ENCODE assay signal across 8 mouse cellular contexts in the genomic region with DNA sequence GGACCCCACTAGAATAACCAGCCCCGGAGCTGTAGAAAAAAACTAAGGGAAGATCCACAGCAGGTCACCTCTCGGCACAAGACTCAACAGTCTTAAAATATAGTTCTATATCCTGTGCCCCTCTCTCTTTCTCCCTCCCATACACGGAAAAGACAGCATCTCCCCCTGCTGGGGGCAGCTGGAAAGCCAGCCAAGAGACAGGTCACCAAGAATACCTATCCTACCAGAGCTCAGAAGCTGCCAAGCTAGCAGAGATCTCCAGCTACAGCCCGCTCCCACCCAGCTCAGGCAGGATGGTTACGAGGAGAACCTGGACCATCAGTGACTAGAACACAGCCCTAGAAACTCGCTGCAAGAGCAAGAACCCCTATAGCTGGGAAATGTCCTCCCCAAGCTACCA. TPM values are rescaled to one million over a fixed set of nuclear protein-coding genes. Genes with fewer than 3 reads are reported as not detected.
A peak's percentile ranks its signal among the peaks of the same experiment; 100 is the strongest.
DNase-seq lines count a peak whose midpoint lies in the region; ATAC-seq and TF ChIP-seq lines count a peak whose summit lies in the region.

No protein-coding gene starts in this region.

- no peaks in the 10 kb centered on the region for H3K9me3 ChIP-seq in forebrain, embryonic 13.5 days (replicated peaks)
- H3K9me3 ChIP-seq in forebrain, embryonic 16.5 days (ENCODE audit: control insufficient read depth, low read length), result no peaks in the 10 kb centered on the region
- no peaks in the 10 kb centered on the region for H3K9me3 ChIP-seq in liver, embryonic 13.5 days (replicated peaks)
- no peaks in the 10 kb centered on the region for H3K9me3 ChIP-seq in stomach, embryonic 16.5 days (replicated peaks; ENCODE audit: control insufficient read depth, low read length)

- no peaks in the 10 kb centered on the region for H3K27me3 ChIP-seq in forebrain, embryonic 13.5 days
- no peaks in the 10 kb centered on the region for H3K27me3 ChIP-seq in forebrain, embryonic 16.5 days (replicated peaks; ENCODE audit: control insufficient read depth, insufficient read depth, low read length)
- no peaks in the 10 kb centered on the region for H3K27me3 ChIP-seq in testis, adult 2 months (ENCODE audit: control insufficient read depth, insufficient read depth, low read length)
- peaks cover 37% of the 10 kb centered on the region for H3K27me3 ChIP-seq in liver, embryonic 13.5 days
- no peaks in the 10 kb centered on the region for H3K27me3 ChIP-seq in stomach, embryonic 16.5 days (ENCODE audit: control insufficient read depth, insufficient read depth, low read length)

- ATAC-seq in forebrain, embryonic 13.5 days, result no peak
- no peak for ATAC-seq in forebrain, embryonic 16.5 days
- ATAC-seq in liver, embryonic 13.5 days (ENCODE audit: low read depth), result no peak
- ATAC-seq in stomach, embryonic 16.5 days (ENCODE audit: insufficient read depth, low FRiP score), result no peak

- peaks cover 37% of the 10 kb centered on the region; the same call in 1 of the 2 replicates for H3K36me3 ChIP-seq in forebrain, embryonic 13.5 days (ENCODE audit: poor library complexity, severe bottlenecking)
- no peaks in the 10 kb centered on the region for H3K36me3 ChIP-seq in forebrain, embryonic 16.5 days (ENCODE audit: control insufficient read depth, insufficient read depth)
- no peaks in the 10 kb centered on the region for H3K36me3 ChIP-seq in testis, adult 2 months (ENCODE audit: control insufficient read depth, insufficient read depth, low read length)
- H3K36me3 ChIP-seq in liver, embryonic 13.5 days, result no peaks in the 10 kb centered on the region
- no peaks in the 10 kb centered on the region for H3K36me3 ChIP-seq in stomach, embryonic 16.5 days (ENCODE audit: control insufficient read depth, insufficient read depth, low read length)

- 47% methylated on average over 6 of the region's 6 CpGs for WGBS in forebrain, embryonic 13.5 days
- 47% methylated on average over 6 of the region's 6 CpGs for WGBS in forebrain, embryonic 16.5 days
- 14% methylated on average over 6 of the region's 6 CpGs for WGBS in liver, embryonic 13.5 days (ENCODE audit: insufficient replicate concordance)
- WGBS in stomach, embryonic 16.5 days, result 34% methylated on average over 6 of the region's 6 CpGs

- DNase-seq in testis, postnatal 14 days (ENCODE audit: low spot score), result no peak
- peak; percentile 55 for DNase-seq in forelimb bud, embryonic 11.5 days (ENCODE audit: low read depth, low spot score)
- peak; percentile 42 for DNase-seq in liver, embryonic 13.5 days
- DNase-seq in urinary bladder, postnatal 4 days (ENCODE audit: low spot score in 2 of 2), result no peak

- no peak overlapping the region for H3K4me3 ChIP-seq in forebrain, embryonic 13.5 days
- H3K4me3 ChIP-seq in forebrain, embryonic 16.5 days (replicated peaks; ENCODE audit: low read length), result no peak overlapping the region
- no peak overlapping the region for H3K4me3 ChIP-seq in testis, adult 2 months (ENCODE audit: control insufficient read depth, low read depth, low read length)
- no peak overlapping the region for H3K4me3 ChIP-seq in liver, embryonic 13.5 days (replicated peaks)
- no peak overlapping the region for H3K4me3 ChIP-seq in stomach, embryonic 16.5 days (replicated peaks; ENCODE audit: low read length)

- H3K4me1 ChIP-seq in forebrain, embryonic 13.5 days, result peaks cover 76% of the 10 kb centered on the region
- peaks cover 73% of the 10 kb centered on the region for H3K4me1 ChIP-seq in forebrain, embryonic 16.5 days (replicated peaks; ENCODE audit: control insufficient read depth, insufficient read depth, low read length)
- peaks cover 15% of the 10 kb centered on the region for H3K4me1 ChIP-seq in testis, adult 2 months (ENCODE audit: control insufficient read depth, insufficient read depth, low read length)
- H3K4me1 ChIP-seq in liver, embryonic 13.5 days (replicated peaks), result peaks cover 80% of the 10 kb centered on the region
- peaks cover 77% of the 10 kb centered on the region for H3K4me1 ChIP-seq in stomach, embryonic 16.5 days (ENCODE audit: control insufficient read depth, insufficient read depth, low read length)

- H3K27ac ChIP-seq in forebrain, embryonic 13.5 days, result no peak overlapping the region
- no peak overlapping the region for H3K27ac ChIP-seq in forebrain, embryonic 16.5 days (ENCODE audit: low read length)
- no peak overlapping the region for H3K27ac ChIP-seq in testis, adult 2 months (ENCODE audit: control insufficient read depth, insufficient read depth, low read depth, low read length)
- no peak overlapping the region for H3K27ac ChIP-seq in liver, embryonic 13.5 days
- no peak overlapping the region for H3K27ac ChIP-seq in stomach, embryonic 16.5 days (ENCODE audit: low read length)

- TF ChIP-seq CTCF in testis, adult 2 months (IDR thresholded peaks at IDR 0.05; ENCODE audit: control insufficient read depth, insufficient read depth, insufficient replicate concordance, low read depth, low read length), result peak; percentile 28; the same call in 1 of the 2 replicates

- H3K9ac ChIP-seq in forebrain, embryonic 13.5 days, result peak overlapping the region; percentile 23; the same call in 1 of the 2 replicates
- no peak overlapping the region for H3K9ac ChIP-seq in forebrain, embryonic 16.5 days (replicated peaks; ENCODE audit: low read depth, low read length)
- no peak overlapping the region; the same call in 1 of the 2 replicates for H3K9ac ChIP-seq in liver, embryonic 13.5 days
- 0 out of 2 replicates have a peak overlapping the region, but pooled peaks have one; percentile 27 for H3K9ac ChIP-seq in stomach, embryonic 16.5 days (ENCODE audit: low read length)

- TF ChIP-seq POLR2A in testis, adult 2 months (IDR thresholded peaks at IDR 0.05; ENCODE audit: control insufficient read depth, low read depth, low read length), result no peak

- no peak overlapping the region for H3K4me2 ChIP-seq in forebrain, embryonic 13.5 days
- H3K4me2 ChIP-seq in forebrain, embryonic 16.5 days (ENCODE audit: low read length), result no peak overlapping the region
- H3K4me2 ChIP-seq in liver, embryonic 13.5 days, result no peak overlapping the region
- H3K4me2 ChIP-seq in stomach, embryonic 16.5 days (ENCODE audit: low read depth, low read length), result no peak overlapping the region

RNA-seq across cellular contexts. Expression of a gene that starts 6.8 kb away (rescaled TPM):
- 88.2 TPM in 2 replicates for polyA plus RNA-seq in forebrain, embryonic 13.5 days (2015; fragmentation: Nextera tagmentation; extraction: Ambion mirVana)
- polyA plus RNA-seq in forebrain, embryonic 16.5 days (2015; fragmentation: Nextera tagmentation; extraction: Ambion mirVana), result 124 and 136 TPM in 2 replicates
- 68.9 and 84.1 TPM in 2 replicates for polyA plus RNA-seq in testis, adult 2 months (2012; rRNA removed)
- 12.8 and 12.9 TPM in 2 replicates for polyA plus RNA-seq in liver, embryonic 13.5 days (2015; fragmentation: Nextera tagmentation; extraction: Ambion mirVana)
- polyA plus RNA-seq in stomach, embryonic 16.5 days (2015; fragmentation: Nextera tagmentation; extraction: Ambion mirVana), result 60.6 and 67.4 TPM in 2 replicates

RNA-seq across cellular contexts. Expression of a gene that starts 25.5 kb away (rescaled TPM):
- 11.0 and 13.7 TPM in 2 replicates for polyA plus RNA-seq in forebrain, embryonic 13.5 days (2015; fragmentation: Nextera tagmentation; extraction: Ambion mirVana)
- 5.4 and 5.5 TPM in 2 replicates for polyA plus RNA-seq in forebrain, embryonic 16.5 days (2015; fragmentation: Nextera tagmentation; extraction: Ambion mirVana)
- 31.8 and 48.5 TPM in 2 replicates for polyA plus RNA-seq in testis, adult 2 months (2012; rRNA removed)
- 14.6 and 16.4 TPM in 2 replicates for polyA plus RNA-seq in liver, embryonic 13.5 days (2015; fragmentation: Nextera tagmentation; extraction: Ambion mirVana)
- 10.8 and 12.4 TPM in 2 replicates for polyA plus RNA-seq in stomach, embryonic 16.5 days (2015; fragmentation: Nextera tagmentation; extraction: Ambion mirVana)

RNA-seq across cellular contexts. Expression of a gene that starts 33.7 kb away (rescaled TPM):
- 21.5 and 25.6 TPM in 2 replicates for polyA plus RNA-seq in forebrain, embryonic 13.5 days (2015; fragmentation: Nextera tagmentation; extraction: Ambion mirVana)
- 21.5 and 26.2 TPM in 2 replicates for polyA plus RNA-seq in forebrain, embryonic 16.5 days (2015; fragmentation: Nextera tagmentation; extraction: Ambion mirVana)
- 416 and 434 TPM in 2 replicates for polyA plus RNA-seq in testis, adult 2 months (2012; rRNA removed)
- polyA plus RNA-seq in liver, embryonic 13.5 days (2015; fragmentation: Nextera tagmentation; extraction: Ambion mirVana), result 14.0 and 14.4 TPM in 2 replicates
- polyA plus RNA-seq in stomach, embryonic 16.5 days (2015; fragmentation: Nextera tagmentation; extraction: Ambion mirVana), result 28.0 and 28.7 TPM in 2 replicates

RNA-seq across cellular contexts. Expression of a gene that starts 38.1 kb away (rescaled TPM):
- polyA plus RNA-seq in forebrain, embryonic 13.5 days (2015; fragmentation: Nextera tagmentation; extraction: Ambion mirVana), result 155 and 158 TPM in 2 replicates
- 103 and 123 TPM in 2 replicates for polyA plus RNA-seq in forebrain, embryonic 16.5 days (2015; fragmentation: Nextera tagmentation; extraction: Ambion mirVana)
- polyA plus RNA-seq in testis, adult 2 months (2012; rRNA removed), result 41.5 and 41.8 TPM in 2 replicates
- polyA plus RNA-seq in liver, embryonic 13.5 days (2015; fragmentation: Nextera tagmentation; extraction: Ambion mirVana), result 92.6 and 95.3 TPM in 2 replicates
- polyA plus RNA-seq in stomach, embryonic 16.5 days (2015; fragmentation: Nextera tagmentation; extraction: Ambion mirVana), result 79.2 and 85.4 TPM in 2 replicates

RNA-seq across cellular contexts. Expression of a gene that starts 45.4 kb away (rescaled TPM):
- not detected in 2 replicates for polyA plus RNA-seq in forebrain, embryonic 13.5 days (2015; fragmentation: Nextera tagmentation; extraction: Ambion mirVana)
- not detected in 2 replicates for polyA plus RNA-seq in forebrain, embryonic 16.5 days (2015; fragmentation: Nextera tagmentation; extraction: Ambion mirVana)
- 0.10 and 0.11 TPM in 2 replicates for polyA plus RNA-seq in testis, adult 2 months (2012; rRNA removed)
- polyA plus RNA-seq in liver, embryonic 13.5 days (2015; fragmentation: Nextera tagmentation; extraction: Ambion mirVana), result 0.06 and 0.08 TPM in 2 replicates
- polyA plus RNA-seq in stomach, embryonic 16.5 days (2015; fragmentation: Nextera tagmentation; extraction: Ambion mirVana), result 0.12 TPM in 1 of 2 replicates, not detected in the other

Comparison
In these comparisons a context has a peak if more than half of its experiments do, and no peak if none do; other contexts are left out.
1. H3K9ac ChIP-seq: peak in forebrain, embryonic 13.5 days (single experiment) and stomach, embryonic 16.5 days (single experiment); none in forebrain, embryonic 16.5 days (single experiment) and liver, embryonic 13.5 days (single experiment).
2. DNase-seq: peak in forelimb bud, embryonic 11.5 days (single experiment) and liver, embryonic 13.5 days (single experiment); none in testis, postnatal 14 days (single experiment) and urinary bladder, postnatal 4 days (0 of 2).
3. RNA of a gene that starts 33.7 kb away (polyA plus RNA-seq): 416 to 434 TPM in testis, adult 2 months; 28.0 to 28.7 TPM in stomach, embryonic 16.5 days, 21.5 to 26.2 TPM in forebrain, embryonic 16.5 days, 21.5 to 25.6 TPM in forebrain, embryonic 13.5 days and 14.0 to 14.4 TPM in liver, embryonic 13.5 days; every median in the first group is over 10 times any median in the second.